Mouse (Mus musculus) bone marrow, adult 2 months (tissue): Measurements from ENCODE around the gene Stk38l.

Source experiments
- CTCF ChIP-seq: fragments of 200-500 bp; IDR thresholded peaks from 2 replicates; pipeline ENCODE4 v1.5.1; 2011; ENCODE audit warnings: low read length, control low read depth; ENCODE audit not compliant: control insufficient read depth, insufficient read depth
- POLR2A ChIP-seq: fragments of 200-500 bp; IDR thresholded peaks from 2 replicates; pipeline ENCODE4 v1.6.1; 2011; ENCODE audit warnings: low read depth, mild to moderate bottlenecking, control low read depth, low read length, borderline replicate concordance; ENCODE audit not compliant: control insufficient read depth

DNA sequence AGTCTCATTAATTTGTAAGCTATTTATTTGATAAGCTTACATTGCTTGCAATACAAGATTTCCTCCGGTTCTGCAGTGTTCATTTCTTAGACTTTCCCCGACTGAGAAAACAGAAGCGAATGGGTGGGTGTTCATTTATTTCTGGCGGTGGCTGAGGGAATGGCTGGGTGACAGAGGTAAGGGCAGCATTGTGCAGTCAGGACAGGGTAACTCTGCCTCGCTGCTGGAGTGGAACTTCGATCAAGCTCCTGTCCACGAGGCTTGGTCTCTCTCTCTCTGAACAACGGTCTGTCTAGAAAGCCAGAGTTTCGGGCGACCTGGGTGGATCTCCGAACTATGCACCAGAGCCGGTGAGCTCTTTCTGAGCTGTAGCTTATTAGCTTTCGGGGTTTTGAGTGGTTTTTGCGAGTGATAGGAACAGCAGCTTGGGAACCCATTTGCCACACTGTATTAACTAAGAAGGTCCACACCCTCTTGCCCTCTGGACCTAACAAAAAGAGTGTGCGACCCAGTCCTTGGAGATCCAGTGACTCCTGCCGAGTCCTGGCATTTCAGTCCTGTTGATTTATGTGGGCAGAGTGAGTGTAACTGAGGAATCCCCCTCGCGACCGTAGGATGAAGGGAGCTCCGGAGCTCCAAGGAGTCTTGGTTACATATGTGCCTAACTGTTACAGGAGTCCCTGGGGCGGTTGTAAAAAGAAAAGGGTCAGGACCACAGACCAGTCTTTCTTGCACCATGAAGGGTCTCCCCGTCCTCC lies 70.5 kb downstream of the Stk38l start:
- no peak for TF ChIP-seq POLR2A
- no peak for TF ChIP-seq CTCF
